Mouse (Mus musculus): ENCODE data around the gene Rnf43.

Gene Rnf43

DNA sequence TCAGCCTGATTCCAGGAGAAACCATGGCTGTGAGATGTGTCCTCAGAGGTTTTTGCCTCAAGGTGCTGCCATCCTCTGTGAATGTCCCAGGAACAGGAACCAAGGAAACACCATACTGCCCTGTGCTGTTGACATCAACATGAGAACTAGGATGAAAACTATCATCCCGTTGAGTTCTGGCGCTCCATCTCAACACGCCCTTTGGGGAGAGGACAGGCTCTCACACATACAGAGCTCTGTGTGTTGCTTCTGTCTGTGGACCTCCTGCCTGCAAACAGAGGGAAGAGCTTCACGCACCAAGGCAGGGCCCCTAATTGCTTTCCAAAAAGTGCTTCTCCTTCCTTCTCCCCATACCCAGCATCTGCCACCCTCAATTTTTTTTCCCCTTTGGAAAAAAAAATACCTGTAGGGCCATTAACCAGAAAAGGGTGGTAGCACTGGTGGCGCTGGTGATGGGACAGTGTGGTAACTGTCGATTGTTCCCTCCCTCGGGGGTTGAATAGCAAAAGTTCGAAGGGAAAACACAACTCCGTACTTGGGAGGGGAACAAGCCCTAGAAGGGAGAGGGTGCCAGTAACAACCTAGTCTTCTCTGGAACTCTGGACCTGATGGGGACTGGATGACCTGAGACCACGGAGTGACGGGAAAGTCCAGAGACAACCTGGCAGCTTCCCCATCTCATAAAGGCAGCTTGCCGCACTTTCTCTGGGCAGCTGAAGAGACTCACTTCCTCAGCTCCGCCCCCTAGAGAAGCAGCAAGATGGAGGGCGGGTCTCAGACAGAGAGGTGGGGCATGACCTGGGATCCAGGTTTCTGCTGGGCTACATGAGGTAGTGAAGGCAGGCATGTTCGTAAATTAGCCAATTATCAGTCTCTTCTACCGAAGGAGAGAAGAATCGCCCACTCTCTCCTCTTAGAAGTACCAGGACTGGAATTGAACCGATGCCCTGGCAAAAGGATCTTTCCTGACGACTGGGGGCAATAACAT lies 85.9 kb downstream of the Rnf43 start:
- DNase-seq = no peak

DNA sequence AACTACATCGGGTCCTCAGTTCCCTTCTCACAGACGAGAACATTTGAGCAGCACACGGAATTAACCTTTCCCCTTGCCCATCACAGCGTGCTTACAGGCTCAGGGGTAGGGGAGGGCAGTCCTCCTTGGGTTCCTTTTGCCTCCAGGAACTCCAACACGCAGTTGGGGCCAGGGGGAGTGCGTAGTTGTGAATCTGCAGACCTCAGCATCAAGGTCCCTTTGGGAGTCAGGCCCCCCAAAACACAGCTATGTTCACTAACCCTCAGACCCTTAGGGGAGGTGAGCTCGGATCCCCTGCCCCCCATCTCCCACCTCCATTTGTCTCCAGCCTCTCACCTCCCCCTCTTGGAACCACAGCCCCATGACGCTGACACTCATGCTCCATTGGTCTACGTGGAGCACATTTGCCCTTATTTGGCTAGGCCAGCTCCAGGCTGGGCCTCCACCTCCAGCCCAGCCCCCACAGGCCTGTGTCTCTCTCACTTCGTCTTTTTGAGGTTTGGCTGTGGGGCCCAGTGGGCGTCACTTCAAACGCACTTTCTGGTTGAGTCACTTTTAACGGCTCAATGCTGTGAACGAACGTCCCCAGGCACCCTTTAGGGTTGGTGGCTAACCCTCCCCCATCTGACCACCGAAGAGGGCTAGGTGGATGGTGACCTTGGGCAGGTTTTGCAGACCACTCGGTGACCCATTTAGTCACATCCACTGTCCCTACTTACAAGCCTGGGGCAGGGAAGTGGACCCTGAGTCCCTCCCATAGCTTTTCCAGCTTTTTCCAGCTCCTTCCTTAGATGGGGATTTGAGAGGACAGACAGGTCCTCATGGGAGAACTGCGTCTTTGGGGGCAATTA lies 86.9 kb downstream of the Rnf43 start:
- no peak for DNase-seq

DNA sequence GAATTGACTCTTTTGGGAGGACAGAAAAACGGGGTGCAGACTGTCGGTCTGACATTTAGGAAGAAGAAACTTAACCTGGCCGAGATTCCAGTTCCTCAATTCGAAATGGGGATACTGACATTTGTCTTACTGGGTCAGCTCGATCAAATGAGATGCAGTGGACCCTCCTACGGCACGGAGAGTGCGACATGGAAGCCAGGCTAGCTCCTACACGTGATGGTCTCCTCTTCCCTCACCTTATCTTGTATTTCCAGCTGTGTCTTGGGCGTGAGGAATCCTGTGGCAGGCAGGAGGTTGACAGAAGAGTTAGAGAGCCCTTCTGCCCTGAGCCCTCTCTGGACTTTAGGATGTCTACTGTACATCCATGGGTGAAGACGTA lies 87.5 kb downstream of the Rnf43 start:
- DNase-seq = no peak

DNA sequence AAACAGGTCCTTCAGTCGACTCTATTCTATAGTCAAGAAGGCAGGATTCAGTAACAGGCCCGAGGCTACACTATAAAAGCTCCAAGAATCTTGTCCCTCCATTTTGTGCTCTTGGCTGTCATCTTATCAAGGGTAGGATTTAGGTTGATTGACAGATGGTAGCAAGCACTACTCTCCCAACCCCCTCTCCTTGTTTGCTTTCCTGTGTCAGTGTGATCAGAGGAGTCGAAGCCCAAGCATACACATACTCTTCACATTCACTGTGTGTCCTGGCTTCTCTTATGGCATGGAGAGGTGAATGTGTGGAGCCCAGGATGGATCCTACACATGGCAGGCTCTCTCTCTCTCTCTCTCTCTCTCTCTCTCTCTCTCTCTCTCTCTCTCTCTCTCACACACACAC lies 88.0 kb downstream of the Rnf43 start:
- no peak for DNase-seq

DNA sequence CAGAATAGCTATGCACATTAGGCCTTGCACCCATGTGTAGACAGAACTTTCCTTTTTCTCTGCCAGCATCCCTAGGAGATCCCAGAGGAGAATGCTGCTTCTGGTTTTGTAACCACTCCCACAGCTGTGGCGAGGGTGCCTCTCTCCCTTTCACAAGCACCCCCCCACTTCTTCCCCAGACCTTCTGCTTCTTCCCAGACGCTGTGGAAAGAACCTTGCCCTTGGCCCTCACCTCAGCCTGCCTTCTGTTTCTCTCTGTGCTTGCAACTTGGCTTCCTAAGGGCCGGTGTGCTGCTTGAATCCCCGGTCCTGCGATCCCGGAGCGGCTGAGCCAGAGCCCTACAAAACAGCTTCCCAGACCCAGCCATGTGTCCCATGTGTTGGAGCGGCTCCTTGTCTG lies 88.5 kb downstream of the Rnf43 start:
- DNase-seq = no peak

DNA sequence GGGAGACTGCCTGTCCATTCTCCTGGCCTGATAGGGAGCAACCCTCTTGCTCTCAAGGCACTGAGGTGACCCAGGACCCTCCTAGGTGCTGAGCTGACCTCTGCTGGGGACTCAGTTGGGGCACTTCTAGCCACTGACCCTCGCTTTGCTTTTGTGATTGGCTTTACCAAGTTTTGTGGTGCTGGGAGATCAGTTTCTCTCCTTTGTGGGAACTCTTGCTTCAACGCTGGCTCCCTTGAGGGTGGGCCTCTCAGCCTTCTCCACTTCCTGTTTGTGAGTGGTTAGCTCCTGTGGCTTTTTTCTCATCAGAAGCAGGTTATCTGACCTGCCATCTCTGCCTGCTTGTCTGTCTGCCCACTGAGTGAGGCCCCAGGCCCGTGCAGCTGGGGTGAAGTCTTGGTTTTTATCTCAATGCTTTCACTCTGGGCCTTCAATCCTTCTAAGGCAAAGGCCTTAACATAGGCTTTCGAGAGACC lies 89.0 kb downstream of the Rnf43 start:
- DNase-seq = no peak

DNA sequence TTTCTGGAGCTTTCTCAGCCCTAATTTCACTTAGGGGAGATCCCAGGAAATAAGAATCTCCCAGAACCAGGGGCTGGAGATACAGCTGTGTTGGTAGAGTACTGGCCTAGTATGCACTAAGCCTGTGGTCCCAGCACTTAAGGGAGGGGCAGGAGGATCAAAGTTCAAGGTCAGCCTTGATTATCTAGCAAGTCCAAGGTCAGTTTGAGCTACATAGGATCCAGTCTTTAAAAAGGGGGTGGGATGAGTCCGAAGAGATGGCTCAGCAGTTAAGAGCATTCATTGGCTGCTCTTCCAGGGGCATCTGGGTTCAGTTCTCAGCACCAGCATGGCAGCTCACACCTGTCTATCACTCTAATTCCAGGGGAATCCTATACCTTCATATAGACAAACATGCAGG lies 89.8 kb downstream of the Rnf43 start:
- DNase-seq = no peak

DNA sequence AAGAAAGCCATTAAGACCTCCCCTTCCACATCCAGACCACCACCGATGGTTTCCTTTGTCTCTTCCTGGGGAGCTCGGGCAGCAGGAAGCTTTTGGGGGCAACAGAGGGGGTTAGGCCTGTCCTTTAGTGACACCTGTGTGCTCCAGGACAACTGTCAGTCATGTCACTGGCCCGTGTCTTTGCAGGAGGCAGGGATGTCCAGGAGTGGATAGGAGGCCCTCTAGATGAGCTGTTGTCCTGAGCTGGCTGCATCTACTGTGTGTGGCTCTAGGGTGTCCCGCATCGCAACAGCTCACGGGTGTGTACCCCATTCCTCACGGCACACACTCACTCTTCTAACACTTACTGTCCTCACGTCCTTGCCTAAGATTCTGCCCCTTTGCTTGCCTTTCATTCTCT lies 90.7 kb downstream of the Rnf43 start:
- DNase-seq = no peak

DNA sequence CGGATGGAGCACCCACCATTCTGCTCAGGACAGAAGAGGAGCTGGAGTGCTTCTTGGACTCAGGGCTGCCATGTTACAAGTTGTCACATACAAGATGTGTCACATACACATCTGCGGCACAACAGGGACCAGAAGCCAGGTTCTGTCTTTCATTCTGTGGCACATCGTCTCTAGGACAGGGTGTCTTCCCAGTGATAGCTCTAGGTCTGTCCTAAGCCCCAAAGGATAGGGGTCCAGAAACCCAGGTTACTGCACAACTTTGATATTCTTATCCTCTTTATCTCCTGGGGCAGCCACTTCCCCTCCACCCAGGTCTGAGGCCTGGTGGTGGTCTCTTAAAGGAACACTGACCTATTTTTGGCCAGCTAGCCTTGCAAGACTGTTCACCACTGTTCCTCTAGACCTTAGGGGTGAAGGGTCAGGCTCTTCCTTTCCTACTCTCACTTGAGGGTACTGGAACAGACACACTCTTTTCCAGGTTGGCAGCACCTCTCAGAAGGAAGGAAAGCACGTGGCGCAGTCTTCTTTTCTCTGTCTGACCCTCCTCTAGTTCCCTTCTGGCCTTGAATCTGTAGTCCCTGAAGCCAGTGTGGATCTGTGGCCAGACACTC lies 91.5 kb downstream of the Rnf43 start:
- DNase-seq = no peak

DNA sequence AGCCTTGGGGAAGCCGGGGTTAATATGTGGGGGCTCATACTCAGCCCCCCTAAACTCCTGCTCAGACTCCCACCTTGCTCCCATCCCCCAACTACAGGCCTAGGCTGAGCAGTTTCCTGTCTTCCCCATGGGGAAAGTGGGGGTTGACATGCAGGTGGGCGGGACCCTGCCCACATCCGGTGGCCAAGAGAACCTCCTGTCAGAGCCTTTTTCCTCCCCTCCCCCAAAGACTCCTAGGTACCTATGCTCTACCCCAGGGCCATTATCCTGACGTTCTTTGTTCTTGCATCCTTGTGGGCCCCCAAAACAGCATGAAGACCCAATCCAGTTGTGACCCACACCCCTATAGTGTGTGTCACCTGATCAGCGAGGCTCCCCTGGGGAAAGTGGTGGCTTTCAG lies 92.1 kb downstream of the Rnf43 start:
- no peak for DNase-seq

DNA sequence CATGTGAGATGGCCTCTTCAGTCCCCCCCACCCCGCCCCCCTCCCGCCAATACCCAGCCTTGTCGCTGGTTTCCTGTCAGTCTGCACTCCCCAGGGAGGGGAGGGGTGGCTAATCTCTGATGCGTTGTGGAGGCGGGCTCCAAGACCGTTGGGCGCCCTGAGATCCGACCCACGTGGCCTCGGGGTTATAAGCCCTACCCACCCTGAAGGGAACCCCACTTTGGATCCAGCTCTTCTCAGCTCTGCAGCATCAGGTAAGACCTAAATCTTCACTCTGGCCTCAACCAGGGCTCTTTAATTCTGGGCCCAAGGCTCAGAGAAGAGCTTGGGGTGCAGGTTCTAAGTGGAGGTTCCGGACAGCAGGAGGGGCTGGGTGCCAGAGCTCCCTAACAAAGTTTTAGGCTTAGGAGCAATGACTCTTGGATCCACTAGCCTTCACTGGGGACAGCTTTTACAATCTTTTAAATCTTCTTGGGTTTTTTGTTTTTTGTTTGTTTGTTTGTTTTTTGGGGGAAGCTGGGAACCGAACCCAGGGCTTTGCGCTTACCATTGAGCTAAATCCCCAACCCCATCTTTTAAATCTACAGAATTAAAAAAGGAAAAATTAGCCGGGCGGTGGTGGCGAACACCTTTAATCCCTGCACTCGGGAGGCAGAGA lies 93.0 kb downstream of the Rnf43 start:
- no peak for DNase-seq

DNA sequence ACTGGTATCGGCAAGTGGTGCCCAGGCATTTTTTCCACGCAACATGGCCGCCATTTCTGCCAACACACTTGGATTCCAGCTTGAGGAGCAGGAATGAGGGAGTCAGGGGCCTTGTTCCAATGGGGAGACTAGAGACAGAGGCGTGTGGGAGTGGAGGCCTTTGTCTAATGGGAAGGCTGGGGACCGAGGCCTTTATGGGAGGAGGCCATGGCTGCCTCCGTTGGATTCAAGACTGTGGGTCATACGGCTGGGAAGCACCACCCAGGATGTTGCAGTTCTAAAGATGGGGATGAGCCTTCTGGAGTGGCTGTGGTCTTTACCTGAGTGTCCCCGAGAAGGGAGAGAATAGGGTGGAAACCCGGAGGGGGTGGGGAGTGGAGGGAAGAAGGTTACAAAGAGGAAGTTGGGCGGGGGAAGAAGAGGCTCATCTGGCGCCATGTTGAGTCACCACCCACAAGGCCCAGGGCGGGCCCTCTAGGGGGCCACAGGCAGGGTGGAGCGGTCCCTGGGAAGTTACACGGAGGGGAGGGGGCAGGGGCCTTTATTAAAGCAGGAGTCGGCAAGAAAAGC lies 93.8 kb downstream of the Rnf43 start:
- no peak for DNase-seq

DNA sequence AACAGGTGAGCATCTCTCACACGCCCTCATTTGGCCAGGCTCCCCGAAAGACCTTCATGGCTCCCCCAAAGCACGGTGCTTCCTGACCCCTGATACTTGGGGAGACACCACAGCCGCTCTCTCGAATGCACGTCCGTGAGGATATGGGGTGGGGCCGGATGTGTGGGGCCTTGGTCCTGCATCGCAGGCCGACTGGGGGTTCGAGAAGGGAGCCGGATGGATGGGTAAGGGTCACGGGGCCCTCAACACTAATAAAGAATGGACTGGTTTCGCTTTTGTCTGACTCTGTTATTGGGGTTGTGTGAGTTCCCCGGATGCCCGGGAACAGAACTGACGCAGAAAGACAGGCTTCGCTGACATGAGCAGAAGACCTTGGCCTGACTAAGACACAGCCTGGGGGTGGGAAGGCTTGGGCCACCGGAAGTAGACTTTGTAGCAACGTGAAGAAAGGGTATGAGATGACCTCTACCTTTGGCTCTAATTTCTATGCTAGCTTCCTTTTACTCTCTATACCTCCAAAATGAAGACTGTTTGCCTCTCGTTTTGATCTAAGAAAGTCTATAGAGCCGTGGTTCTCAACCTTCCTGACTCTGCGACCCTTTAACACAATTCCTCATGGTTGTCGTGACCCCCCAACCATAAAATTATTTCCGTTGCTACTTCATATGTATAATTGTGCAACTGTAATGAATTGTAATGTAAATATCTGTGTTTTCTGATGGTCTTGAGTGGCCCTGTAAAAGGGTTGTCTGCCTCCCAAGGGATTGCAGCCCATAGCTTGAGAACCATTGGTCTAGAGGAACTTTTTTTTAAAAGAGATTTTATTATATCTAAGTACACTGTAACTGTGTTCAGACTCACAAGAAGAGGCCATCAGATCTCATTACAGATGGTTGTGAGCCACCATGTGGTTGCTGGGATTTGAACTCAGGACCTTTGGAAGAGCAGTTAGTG lies 94.8 kb downstream of the Rnf43 start:
- no peak for DNase-seq

DNA sequence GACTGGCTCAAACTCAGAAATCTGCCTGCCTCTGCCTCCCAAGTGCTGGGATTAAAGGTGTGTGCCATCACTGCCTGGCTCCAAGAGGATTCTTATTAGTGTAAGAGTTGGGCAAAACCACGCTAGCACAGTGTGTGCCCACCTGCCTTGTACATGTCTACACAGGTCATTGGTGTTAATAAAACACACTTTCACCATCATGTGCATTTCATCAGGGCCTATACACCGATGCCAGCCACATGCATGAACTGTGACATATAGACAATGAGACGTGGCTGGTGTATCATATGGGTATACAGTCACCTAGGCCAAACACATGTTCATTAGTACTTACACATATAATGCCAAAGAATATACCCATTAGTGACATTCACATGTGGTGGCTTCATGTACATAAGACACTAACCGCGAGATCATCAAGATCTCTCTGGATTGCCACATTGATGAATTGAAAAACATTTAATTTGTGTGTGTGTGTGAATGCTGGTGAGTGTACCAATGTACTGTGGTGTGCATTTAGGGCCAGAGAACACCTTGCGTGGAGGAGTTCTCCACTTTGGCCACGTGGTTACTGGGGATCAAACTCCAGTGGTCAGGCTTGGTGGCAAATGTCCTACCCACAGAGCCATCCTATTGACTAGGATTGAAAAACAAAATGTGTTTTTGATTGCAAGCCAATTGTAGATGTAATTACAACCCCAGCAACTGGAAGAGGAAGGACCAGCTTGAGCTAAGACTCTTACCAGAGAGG lies 95.8 kb downstream of the Rnf43 start:
- no peak for DNase-seq

DNA sequence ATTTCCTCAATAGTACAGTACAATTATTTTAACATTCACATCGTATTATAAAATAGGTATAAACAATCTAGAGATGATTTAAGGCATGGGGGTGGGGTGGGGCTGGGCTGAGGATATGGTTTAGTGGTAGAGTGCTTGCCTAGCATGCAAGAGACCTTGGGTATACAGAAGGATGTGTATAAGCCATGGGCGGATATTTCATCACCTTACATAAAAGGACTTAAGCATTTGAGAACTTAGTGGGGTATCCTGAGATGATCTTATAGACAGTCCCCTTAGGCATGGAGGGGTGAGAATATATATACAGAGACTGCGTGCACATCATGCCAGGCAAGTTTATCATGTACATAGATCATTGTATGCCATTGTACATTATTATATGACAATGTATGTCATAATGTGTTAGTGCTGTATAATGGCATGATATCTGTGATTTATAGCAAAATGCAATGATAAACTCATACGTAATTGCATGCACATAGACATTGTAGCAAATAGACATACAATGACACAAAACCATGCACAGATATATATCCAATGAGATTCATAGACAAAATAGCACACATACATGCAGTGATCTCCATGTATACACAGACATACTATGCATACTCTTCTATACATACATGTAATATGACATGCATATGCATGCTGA lies 96.6 kb downstream of the Rnf43 start:
- no peak for DNase-seq

DNA sequence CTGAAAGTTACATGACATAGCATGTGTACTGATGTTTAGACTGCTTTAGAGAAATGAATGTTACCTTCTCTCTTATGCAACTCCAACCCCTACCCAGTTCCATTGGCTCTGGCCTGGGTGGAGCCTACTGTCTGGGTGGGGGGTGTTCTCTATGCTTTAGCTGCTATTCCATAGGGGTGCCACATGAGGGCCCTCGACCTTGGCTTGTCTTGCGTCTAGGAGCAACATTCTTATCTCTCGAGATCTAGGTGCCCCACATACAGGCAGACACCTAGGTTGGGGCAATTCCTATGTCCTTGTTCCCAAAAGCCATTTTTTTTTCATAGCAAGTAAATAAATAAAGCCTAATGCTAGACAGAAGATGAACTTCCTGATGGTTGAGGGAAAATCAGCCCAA lies 97.1 kb downstream of the Rnf43 start:
- DNase-seq = peak; percentile 56

DNA sequence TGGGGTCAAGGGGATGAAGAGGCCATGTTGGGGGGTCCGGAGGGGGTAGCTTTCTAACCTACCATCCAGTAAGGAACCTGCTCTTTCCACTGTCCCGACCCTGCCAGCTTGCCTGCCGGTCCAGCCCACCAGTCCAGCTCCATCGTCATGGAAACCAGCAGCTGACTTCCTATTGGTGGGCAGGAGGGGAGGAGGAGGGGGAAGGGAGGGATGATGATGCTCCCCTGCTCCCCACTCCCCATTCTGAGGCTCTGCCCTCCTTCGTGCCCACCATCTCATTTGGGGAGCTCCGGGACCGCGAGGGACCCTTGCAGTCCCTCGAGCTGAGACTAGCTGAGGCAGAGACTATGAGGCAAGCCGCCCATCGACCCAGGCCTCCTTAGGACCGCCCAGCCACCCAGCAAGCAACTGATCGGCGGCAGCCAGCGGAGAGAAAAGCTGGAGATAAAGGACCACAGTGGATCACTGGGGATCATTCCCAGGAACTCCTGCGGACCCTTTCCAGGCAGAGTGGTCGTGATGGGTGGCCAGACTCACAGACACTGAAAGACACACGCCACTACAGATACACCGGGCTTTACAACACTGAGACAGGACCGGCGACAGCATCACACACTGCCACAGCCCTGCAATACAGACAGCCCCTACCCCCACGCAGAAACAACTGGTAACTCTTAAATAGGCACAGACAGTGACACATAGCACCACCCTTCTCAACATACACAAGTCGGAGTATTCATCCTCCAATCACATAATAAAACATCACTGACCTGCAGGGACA lies 98.0 kb downstream of the Rnf43 start, which contains the start of gene Tspoap1:
Gene Tspoap1, plus strand, starts transcription at position 241 of the 781 bp plus-strand sequence.
- peak; percentile 72 for DNase-seq

DNA sequence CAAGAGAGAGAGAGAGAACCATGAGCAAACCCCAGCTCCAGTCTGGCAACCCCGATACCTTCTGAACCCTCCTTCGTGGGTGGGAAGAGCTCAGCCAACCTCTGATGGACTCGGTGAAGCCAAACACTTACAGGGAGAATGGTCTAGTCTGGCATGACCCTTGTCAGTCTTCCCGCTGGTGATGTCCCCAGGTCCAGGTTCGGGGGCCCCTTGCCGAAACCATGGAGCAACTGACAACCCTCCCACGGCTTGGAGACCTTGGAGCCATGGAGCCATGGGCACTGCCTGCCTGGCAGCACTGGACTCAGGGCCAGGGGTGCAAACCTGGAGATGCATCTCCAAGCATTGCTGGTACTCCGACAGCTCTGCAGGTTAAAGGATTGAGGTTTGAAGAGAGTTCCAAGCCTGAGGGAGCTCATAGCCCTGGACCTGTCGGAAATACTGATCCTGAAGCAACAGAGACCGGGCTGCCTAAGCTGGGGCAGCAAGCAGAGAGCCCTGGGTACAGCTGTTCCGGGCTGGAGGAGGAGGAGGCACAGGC lies 98.7 kb downstream of the Rnf43 start:
- no peak for DNase-seq

Measured in right cerebral cortex, postnatal 4 days (tissue).